Mouse (Mus musculus): ENCODE results near the gene Nrm. TPM values are rescaled to one million over a fixed set of nuclear protein-coding genes. Genes with fewer than 3 reads are reported as not detected.

Gene Nrm
- polyA plus RNA-seq, 1 experiment from 2014 or later, result 84.5 TPM

GRCm38 (mm10) chr17:35822964-35823937 lies 37.9 kb upstream of the Nrm start, which contains the start of gene Flot1:
Gene Flot1, plus strand, starts transcription at chr17:35823230.
- peaks cover 38% of the 10 kb centered on the region for H3K4me1 ChIP-seq
- WGBS, result under 1% methylated on average over 47 of the region's 47 CpGs
- H3K4me3 ChIP-seq, result peak within 1 kb of the TSS; percentile 77
- H3K27me3 ChIP-seq (ENCODE audit: low read depth, poor library complexity, severe bottlenecking), result peaks cover 33% of the 10 kb centered on the region
- H3K27ac ChIP-seq (replicated peaks), result peak within 1 kb of the TSS; percentile 91
- H3K36me3 ChIP-seq, result peaks cover 35% of the 10 kb centered on the region
- H3K9me3 ChIP-seq (replicated peaks), result no peaks in the 10 kb centered on the region
- peak; percentile 91 for DNase-seq (ENCODE audit: low spot score)

- Histone ChIP-seq H3K4me3 (peak overlapping the region; percentile 77), H3K27ac (replicated peaks) (peak overlapping the region; percentile 91; the same call in 1 of the 2 replicates), H3K27me3 (ENCODE audit: low read depth, poor library complexity, severe bottlenecking) (peaks cover 29% of the 10 kb centered on the region), H3K4me1 (peaks cover 38% of the 10 kb centered on the region), H3K9me3 (replicated peaks) (no peaks in the 10 kb centered on the region), H3K36me3 (peaks cover 40% of the 10 kb centered on the region)
- DNase-seq (ENCODE audit: low spot score), result no peak
- 66% methylated on average over 7 of the region's 7 CpGs for WGBS
These were observed 36.7 kb upstream of the Nrm start for GRCm38 (mm10) chr17:35824402-35824801.

- Histone ChIP-seq H3K4me3 (0 out of 2 replicates have a peak overlapping the region, but pooled peaks have one; percentile 77), H3K27ac (replicated peaks) (no peak overlapping the region), H3K4me1 (peaks cover 47% of the 10 kb centered on the region), H3K36me3 (peaks cover 43% of the 10 kb centered on the region), H3K27me3 (ENCODE audit: low read depth, poor library complexity, severe bottlenecking) (peaks cover 20% of the 10 kb centered on the region), H3K9me3 (replicated peaks) (no peaks in the 10 kb centered on the region)
- 96% methylated on average over 13 of the region's 13 CpGs for WGBS
- DNase-seq (ENCODE audit: low spot score), result no peak
These were observed 35.8 kb upstream of the Nrm start for GRCm38 (mm10) chr17:35825109-35825850.

GRCm38 (mm10) chr17:35829737-35830136 lies 31.4 kb upstream of the Nrm start:
- H3K27ac ChIP-seq (replicated peaks), result 0 out of 2 replicates have a peak overlapping the region, but pooled peaks have one; percentile 10
- no peaks in the 10 kb centered on the region for H3K27me3 ChIP-seq (ENCODE audit: low read depth, poor library complexity, severe bottlenecking)
- peaks cover 20% of the 10 kb centered on the region for H3K4me1 ChIP-seq
- WGBS, result 5% methylated on average over 21 of the region's 21 CpGs
- H3K36me3 ChIP-seq, result peaks cover 87% of the 10 kb centered on the region
- H3K4me3 ChIP-seq, result peak overlapping the region; percentile 35
- no peaks in the 10 kb centered on the region for H3K9me3 ChIP-seq (replicated peaks)
- DNase-seq (ENCODE audit: low spot score), result peak; percentile 85

GRCm38 (mm10) chr17:35832400-35833238 lies 28.5 kb upstream of the Nrm start:
- DNase-seq (ENCODE audit: low spot score), result no peak
- WGBS, result 68% methylated on average over 8 of the region's 8 CpGs
- H3K27ac ChIP-seq (replicated peaks), result no peak overlapping the region
- no peaks in the 10 kb centered on the region for H3K27me3 ChIP-seq (ENCODE audit: low read depth, poor library complexity, severe bottlenecking)
- H3K9me3 ChIP-seq (replicated peaks), result no peaks in the 10 kb centered on the region
- H3K4me1 ChIP-seq, result peaks cover 38% of the 10 kb centered on the region
- peak overlapping the region; percentile 16; the same call in 1 of the 2 replicates for H3K4me3 ChIP-seq
- H3K36me3 ChIP-seq, result peaks cover 81% of the 10 kb centered on the region

- Histone ChIP-seq H3K4me1 (peaks cover 38% of the 10 kb centered on the region), H3K27ac (replicated peaks) (no peak overlapping the region), H3K4me3 (peak overlapping the region; percentile 16; the same call in 1 of the 2 replicates), H3K27me3 (ENCODE audit: low read depth, poor library complexity, severe bottlenecking) (no peaks in the 10 kb centered on the region), H3K36me3 (peaks cover 75% of the 10 kb centered on the region), H3K9me3 (replicated peaks) (no peaks in the 10 kb centered on the region)
- 29% methylated on average over 5 of the region's 5 CpGs for WGBS
- DNase-seq (ENCODE audit: low spot score), result no peak
These were observed 27.8 kb upstream of the Nrm start for GRCm38 (mm10) chr17:35833239-35833751.

GRCm38 (mm10) chr17:35833894-35834293 lies 27.2 kb upstream of the Nrm start:
- H3K4me3 ChIP-seq, result peak overlapping the region; percentile 80; the same call in 1 of the 2 replicates
- DNase-seq (ENCODE audit: low spot score), result no peak

GRCm38 (mm10) chr17:35834696-35835422 lies 26.3 kb upstream of the Nrm start:
- Histone ChIP-seq H3K4me3 (peak overlapping the region; percentile 80), H3K36me3 (peaks cover 71% of the 10 kb centered on the region), H3K9me3 (replicated peaks) (no peaks in the 10 kb centered on the region), H3K4me1 (peaks cover 46% of the 10 kb centered on the region), H3K27ac (replicated peaks) (peak overlapping the region; percentile 52; the same call in 1 of the 2 replicates), H3K27me3 (ENCODE audit: low read depth, poor library complexity, severe bottlenecking) (no peaks in the 10 kb centered on the region)
- no peak for DNase-seq (ENCODE audit: low spot score)
- WGBS, result 82% methylated on average over 26 of the region's 26 CpGs

More at GRCm38 (mm10) chr17:35833894-35834293, 27.2 kb upstream of the Nrm start:
- 70% methylated on average over 5 of the region's 5 CpGs for WGBS
- H3K4me1 ChIP-seq, result peaks cover 43% of the 10 kb centered on the region
- H3K36me3 ChIP-seq, result peaks cover 71% of the 10 kb centered on the region
- H3K27ac ChIP-seq (replicated peaks), result no peak overlapping the region
- no peaks in the 10 kb centered on the region for H3K9me3 ChIP-seq (replicated peaks)
- H3K27me3 ChIP-seq (ENCODE audit: low read depth, poor library complexity, severe bottlenecking), result no peaks in the 10 kb centered on the region

GRCm38 (mm10) chr17:35835424-35836140 lies 25.5 kb upstream of the Nrm start:
- peaks cover 39% of the 10 kb centered on the region for H3K4me1 ChIP-seq
- H3K27ac ChIP-seq (replicated peaks), result 0 out of 2 replicates have a peak overlapping the region, but pooled peaks have one; percentile 99
- peaks cover 64% of the 10 kb centered on the region for H3K36me3 ChIP-seq
- whole genome bisulfite sequencing, result 85% methylated on average over 26 of the region's 26 CpGs
- H3K27me3 ChIP-seq (ENCODE audit: low read depth, poor library complexity, severe bottlenecking), result no peaks in the 10 kb centered on the region
- DNase-seq (ENCODE audit: low spot score), result no peak
- no peaks in the 10 kb centered on the region for H3K9me3 ChIP-seq (replicated peaks)
- peak overlapping the region; percentile 80 for H3K4me3 ChIP-seq

- 9% methylated on average over 24 of the region's 24 CpGs for WGBS
- peak; percentile 76 for DNase-seq (ENCODE audit: low spot score)
- peaks cover 56% of the 10 kb centered on the region for H3K36me3 ChIP-seq
These were observed 24.7 kb upstream of the Nrm start for GRCm38 (mm10) chr17:35836178-35836965.

More at GRCm38 (mm10) chr17:35836178-35836965, 24.7 kb upstream of the Nrm start:
- no peaks in the 10 kb centered on the region for H3K27me3 ChIP-seq (ENCODE audit: low read depth, poor library complexity, severe bottlenecking)
- H3K27ac ChIP-seq (replicated peaks), result peak overlapping the region; percentile 99
- peak overlapping the region; percentile 80 for H3K4me3 ChIP-seq
- H3K4me1 ChIP-seq, result peaks cover 38% of the 10 kb centered on the region
- H3K9me3 ChIP-seq (replicated peaks), result no peaks in the 10 kb centered on the region
